Mouse (Mus musculus) gastrocnemius, postnatal 25 days (tissue): ENCODE measurements at regions not wholly inside any gene's neighbourhood (a gene's known extent, or its start where the extent isn't known, plus 50 kb on each side); places are given as distances from the start of the nearest gene placed in this dataset.
"Not testable (repeated sequence)": the region's sequence is repeated elsewhere in the genome, so short reads cannot be mapped to it uniquely, and the experiment has no call there.

Experiments used
- DNase-seq: peaks from one replicate; pipeline ENCODE4 v3.0.0; 2022

DNA sequence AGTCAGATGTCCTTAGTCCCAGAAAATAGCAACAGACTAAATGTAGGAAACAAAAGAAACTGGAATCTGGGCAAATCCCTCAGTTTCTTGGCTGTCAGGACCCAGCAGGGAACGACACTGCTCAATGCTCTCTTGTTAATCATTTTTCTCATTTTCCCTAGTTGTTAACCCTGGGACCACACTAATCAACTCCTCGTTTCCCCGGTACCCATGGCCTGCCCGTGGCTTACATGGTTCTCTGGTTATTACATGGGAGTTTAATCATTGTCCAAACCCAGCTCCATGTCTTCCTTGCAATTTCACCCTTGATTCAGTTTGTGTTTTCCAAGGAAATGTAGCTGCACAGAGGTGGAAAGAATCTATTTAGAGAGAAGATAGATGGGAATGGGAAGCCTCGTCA, 580.1 kb upstream of the Klhl29 start:
- no peak for DNase-seq

DNA sequence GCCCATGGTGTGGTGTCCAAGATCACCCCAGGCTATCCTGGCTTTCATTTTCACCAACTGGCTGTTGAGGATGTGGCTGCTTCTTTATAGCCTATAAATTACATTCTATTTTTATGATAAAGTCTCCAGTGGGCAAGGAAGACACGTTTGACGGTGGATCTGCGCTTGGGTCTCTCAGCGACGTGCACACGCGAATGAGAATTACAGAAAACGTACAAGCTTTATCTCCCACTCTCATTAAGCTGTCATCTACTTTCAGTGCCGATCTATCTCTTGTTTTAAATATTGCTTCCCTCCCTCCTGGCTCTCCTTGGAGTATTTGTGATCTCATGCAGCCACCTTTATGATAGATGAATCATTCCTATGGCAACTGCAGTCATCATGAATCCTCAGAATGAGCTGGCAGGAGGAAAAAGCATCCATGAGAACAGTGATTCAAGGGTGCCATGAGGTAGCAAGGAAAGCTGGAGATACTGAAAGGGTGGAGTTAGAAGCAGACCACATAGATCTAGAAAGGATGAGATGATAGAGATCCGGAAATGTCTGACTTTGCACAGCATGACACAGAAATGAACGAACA, 568.0 kb upstream of the Klhl29 start:
- no peak for DNase-seq

- no peak for DNase-seq
Measured at GRCm38 (mm10) chr12:5921262-5921661, 545.8 kb upstream of the Klhl29 start.

- no peak for DNase-seq
Measured at GRCm38 (mm10) chr12:5918030-5918429, 542.5 kb upstream of the Klhl29 start.

GRCm38 (mm10) chr12:5906251-5906650, 530.8 kb upstream of the Klhl29 start:
- no peak for DNase-seq

DNA sequence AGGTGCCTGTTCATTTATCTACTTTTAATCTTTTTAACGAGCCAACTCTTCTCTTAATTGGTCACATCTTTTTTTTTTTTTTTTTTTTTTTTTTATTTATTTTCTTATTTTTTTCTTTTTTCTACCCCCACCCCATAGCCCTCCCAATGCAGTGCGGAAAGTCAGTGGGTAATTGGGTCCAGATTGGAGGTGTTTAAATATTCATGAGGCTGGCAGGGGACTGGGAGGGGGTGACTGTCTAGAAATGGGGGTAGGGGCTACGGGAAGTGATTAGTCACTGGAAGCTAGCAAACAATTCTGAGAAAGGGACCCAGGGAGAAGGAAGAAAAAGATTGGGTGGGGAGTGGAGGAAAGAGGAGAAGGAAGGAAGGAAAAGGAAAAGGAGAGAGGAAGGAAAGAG, 516.3 kb upstream of the Klhl29 start:
- DNase-seq: not testable (repeated sequence)

GRCm38 (mm10) chr12:5866701-5867100, 491.2 kb upstream of the Klhl29 start:
- no peak for DNase-seq

GRCm38 (mm10) chr12:5859795-5860194, 484.3 kb upstream of the Klhl29 start:
- peak; percentile 5 for DNase-seq

- no peak for DNase-seq
Measured at GRCm38 (mm10) chr12:5856421-5856820, 480.9 kb upstream of the Klhl29 start.

DNA sequence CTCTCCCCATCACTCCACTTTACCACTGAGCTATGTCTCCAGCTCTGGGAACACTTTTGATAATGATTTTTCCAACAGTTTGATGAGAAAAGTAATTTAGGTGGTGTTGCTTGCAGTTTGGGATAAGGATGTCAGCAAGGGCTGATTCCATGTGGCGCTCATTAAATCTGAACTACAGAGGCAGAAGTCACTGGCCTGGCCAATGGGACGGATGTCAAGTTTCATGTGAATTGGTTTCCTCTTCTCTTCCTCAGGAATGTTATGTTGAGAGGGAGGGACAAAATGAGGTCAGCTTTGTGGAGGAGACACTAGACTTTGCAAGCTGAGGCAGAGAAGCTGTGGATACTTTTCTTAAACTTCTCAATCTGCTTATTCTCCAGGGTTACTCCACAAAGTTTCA, 434.9 kb upstream of the Klhl29 start:
- DNase-seq: no peak

GRCm38 (mm10) chr12:5810009-5810408, 434.5 kb upstream of the Klhl29 start:
- DNase-seq: no peak

GRCm38 (mm10) chr12:5807996-5808886, 432.8 kb upstream of the Klhl29 start:
- no peak for DNase-seq

- DNase-seq: no peak
Measured at GRCm38 (mm10) chr12:5805731-5806130, 430.2 kb upstream of the Klhl29 start.

GRCm38 (mm10) chr12:5793051-5793450, 417.6 kb upstream of the Klhl29 start:
- peak; percentile 76 for DNase-seq

DNA sequence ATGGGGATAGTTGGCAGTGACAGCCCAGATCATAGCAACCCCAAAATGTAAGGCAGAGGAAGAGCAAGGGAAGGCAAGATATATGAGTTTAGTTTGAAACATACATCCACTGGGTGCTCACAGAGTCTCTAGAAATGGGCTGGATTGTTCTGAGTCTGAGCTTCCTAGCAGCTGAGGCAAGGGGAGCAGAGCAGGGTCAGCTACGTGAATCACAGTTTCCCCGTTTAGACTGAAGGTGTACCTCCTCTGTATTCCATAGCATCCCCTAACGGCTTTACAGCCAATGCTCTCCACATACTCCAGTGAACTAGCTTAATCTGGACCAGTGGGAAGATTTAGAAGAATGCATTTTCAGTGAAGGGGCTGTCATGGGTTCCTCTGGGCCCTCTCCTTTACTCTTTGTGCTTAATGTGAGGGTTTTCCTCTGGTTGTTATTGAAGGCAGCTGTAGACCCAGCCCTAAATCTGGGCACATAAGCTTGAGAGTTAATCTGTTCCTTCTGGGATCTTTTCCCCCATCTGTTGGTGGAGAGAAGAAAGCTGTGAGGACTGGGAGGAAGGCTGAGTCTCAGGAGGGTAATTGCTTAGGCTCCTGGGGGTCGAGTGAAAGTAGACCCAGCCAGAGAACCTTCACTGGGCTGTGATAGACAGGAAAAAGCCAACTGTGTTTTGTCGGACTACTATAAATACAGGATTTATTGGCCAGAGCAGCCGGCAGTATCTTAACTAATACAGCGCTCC, 411.8 kb upstream of the Klhl29 start:
- DNase-seq: no peak

DNA sequence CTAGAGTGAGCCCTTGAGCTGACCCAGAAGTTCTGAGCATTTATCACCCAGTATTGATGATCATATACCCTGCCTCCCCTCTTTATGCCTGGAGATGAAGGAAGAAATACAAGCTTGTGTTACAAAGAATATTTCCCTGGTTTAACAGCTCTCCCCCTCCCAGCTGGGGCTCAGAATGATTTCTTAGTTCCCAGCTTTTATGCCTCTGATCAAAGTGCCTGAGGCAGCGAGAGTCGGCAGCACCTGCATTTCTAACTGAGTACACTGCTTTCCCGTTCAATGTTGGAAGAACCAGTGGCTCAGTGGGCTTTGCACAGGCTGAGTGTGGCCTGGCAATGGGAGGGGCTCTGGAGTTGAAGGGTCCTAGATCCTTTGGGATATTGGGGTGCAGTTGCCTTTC, 405.8 kb upstream of the Klhl29 start:
- DNase-seq: no peak

DNA sequence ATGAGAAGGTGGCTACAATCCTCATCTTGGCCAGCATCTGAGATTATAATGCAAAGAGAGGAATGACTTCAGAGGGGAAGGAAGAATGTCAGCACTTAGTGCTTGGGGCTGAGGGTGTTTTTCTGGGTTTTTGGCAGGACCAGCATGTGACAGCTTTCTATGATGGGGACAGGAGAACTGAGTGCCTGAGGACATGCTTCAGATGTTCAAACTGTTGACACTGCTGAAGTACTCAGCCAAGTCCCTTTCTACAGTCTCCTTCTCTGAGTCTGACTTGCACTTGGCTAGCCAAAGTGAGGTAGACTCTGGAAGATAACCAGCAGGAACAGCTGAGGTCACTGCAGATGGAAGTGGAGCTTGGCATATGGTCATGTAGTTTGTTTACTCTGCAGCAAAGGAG, 402.1 kb upstream of the Klhl29 start:
- peak; percentile 29 for DNase-seq

DNA sequence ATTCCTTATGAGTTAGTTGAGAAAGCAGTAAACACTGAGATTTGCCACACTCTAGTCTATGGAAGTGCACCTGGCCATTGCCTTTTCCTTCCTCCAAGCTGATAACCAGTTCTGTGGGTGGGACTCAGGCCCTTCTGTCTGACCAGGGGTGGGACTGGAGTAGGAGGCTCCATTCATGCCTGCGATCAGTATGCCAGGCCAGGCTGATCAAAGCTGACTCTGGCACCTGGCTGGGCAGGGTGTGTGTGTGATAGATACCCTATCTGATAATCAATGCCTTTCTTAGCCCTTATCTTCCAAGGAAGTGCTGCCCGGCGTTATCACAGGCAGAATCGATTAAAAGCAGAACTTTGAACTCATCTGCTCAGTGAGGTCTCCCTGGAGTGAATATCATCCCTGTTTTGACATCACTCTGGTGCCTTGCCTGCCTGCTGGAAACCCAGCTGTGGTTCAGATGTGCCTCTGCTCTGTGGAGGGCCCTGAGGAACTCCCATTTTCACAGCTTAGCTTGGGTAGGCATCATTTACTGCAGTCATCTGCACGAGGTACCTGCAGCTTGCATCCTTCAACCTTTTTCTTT, 396.0 kb upstream of the Klhl29 start:
- no peak for DNase-seq

DNA sequence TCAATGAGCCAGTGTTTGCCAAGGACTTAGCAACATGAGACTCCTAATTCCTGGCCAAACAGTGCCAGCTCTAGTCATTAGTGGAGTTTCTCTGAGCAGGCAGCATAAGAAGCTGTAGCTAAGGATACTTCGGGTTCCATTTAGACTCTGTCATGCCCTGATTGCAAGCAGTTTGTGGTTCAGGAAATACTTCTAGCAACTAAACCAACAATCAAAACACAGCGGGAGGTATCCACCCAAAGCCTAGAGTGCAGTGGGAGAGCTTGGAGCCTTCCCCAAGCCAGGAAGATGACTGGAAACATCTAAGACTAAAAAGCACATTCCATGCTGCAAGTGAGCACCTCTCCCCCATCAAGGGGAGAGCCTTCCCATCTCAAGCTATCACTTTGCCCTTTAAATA, 395.0 kb upstream of the Klhl29 start:
- DNase-seq: no peak

DNA sequence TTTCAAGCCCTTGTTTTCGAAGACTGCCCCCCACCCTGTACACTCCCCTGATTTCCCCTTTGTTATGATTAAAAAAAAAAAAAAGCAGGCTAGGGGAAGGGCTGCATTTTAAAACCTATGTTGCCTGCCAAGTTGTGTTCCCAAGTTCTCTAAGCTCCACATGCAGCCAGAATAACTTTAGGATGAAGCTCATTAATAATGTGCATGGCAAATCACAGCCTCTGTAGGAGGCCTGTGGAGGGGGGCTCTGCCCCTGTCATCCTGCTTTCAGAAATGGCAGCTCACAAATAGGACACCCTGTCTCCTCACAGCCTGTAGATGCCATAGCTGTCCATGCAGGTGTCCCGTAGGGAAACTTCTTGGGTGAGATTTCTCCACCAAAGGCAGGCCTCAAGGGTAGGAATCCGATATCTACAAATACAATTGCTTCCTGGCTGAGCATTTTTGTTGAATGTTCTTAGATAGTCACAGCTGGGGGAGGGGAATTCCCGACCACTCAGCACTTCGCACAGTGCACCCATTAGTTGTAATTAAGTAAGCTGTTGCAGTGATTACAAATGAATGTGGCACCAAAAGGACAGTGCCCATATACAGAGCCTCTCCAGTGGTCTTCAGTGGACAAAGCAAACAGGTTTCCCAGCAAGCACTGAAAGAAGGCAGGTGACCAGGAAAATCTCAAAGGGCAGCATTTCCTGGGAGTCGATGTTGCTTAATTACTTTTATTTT, 389.1 kb upstream of the Klhl29 start:
- no peak for DNase-seq

DNA sequence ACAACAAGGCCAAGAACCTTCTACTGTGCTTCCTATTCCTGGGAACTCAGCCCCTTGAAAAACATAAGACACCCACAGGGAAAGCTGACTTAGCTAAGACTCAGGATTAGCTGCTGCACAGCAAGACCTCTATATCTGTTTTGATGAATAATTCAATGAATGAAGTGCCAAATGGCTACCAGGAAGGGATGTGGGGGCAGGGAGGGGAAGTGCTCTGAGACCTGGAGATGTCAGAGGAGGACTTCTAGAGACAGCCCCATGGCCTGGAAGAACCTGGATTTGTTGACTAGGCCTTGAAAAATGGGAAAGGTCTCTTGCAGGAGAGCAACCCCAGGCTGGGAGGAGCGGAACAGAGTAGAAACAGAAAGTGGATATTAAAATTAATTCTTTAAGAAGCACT, 388.5 kb upstream of the Klhl29 start:
- DNase-seq: no peak

DNA sequence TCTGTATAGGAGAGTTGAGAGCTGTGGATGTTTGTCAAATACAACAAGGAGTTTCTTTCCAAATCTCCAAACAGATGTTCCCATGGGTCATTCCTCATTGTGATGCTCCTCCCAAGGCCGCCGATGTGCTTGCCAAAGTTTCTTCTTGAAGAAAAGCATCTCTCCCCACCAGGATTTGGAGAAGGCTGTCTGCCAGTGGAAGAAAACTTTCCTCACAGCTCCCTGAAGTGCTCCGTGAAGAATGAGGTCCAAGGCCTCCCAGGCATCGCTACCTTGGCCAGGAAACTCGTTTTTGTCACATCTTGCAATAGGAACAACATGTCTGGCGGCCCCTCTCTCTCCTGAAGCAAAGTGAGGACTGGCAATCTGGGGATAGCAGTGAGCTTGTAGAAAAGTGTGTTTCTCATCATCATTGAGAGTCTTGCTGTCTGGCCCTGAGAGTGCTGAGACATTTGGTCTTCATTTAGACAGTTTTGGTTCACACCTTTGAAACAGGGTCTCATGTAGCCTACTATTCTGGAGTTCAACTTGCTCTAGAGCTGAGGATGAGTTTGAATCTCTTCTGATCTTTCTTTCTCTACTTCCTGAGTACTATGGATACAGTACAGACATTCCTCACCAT, 386.9 kb upstream of the Klhl29 start:
- peak; percentile 73 for DNase-seq
